Mouse (Mus musculus) lung, postnatal 0 days (tissue): ENCODE results near the gene Lrrc4c.

Experiments
- CTCF ChIP-seq: IDR thresholded peaks from 2 replicates; pipeline ENCODE4 v1.5.1; 2016; ENCODE audit warnings: antibody characterized with exemption, mild to moderate bottlenecking
- EP300 ChIP-seq: IDR thresholded peaks from 2 replicates; pipeline ENCODE4 v1.6.1; 2016; ENCODE audit warnings: antibody characterized with exemption, mild to moderate bottlenecking, control low read depth

- TF ChIP-seq CTCF = no peak
- TF ChIP-seq EP300 = no peak
Measured at GRCm38 (mm10) chr2:97234074-97234473, 916.1 kb downstream of the Lrrc4c start.
